Mouse (Mus musculus) limb, embryonic 10.5 days (tissue): ENCODE data around the gene Hnrnpa3. TPM values are rescaled to one million over a fixed set of nuclear protein-coding genes. Genes with fewer than 3 reads are reported as not detected.

Source experiments
- DNase-seq: peaks from one replicate; pipeline ENCODE4 v3.0.0-alpha.2; 2017; ENCODE audit warnings: low spot score
- H3K27ac ChIP-seq: fragments of 300-500 bp; sonication (generic); 2 replicates; pipeline ENCODE4 v1.5.1; 2016; ENCODE audit warnings: mild to moderate bottlenecking
- H3K27me3 ChIP-seq: fragments of 300-500 bp; sonication (generic); 2 replicates; pipeline ENCODE4 v1.6.1; 2016; ENCODE audit warnings: low read depth, mild to moderate bottlenecking; ENCODE audit not compliant: poor library complexity, severe bottlenecking
- H3K36me3 ChIP-seq: fragments of 300-500 bp; sonication (generic); 2 replicates; pipeline ENCODE4 v1.6.1; 2016; ENCODE audit warnings: mild to moderate bottlenecking, moderate library complexity
- H3K4me1 ChIP-seq: fragments of 300-500 bp; sonication (generic); 2 replicates; pipeline ENCODE4 v1.6.1; 2016
- H3K4me3 ChIP-seq: fragments of 300-500 bp; sonication (generic); 2 replicates; pipeline ENCODE4 v1.5.1; 2016; ENCODE audit warnings: mild to moderate bottlenecking, moderate library complexity
- H3K9me3 ChIP-seq: fragments of 300-500 bp; sonication (generic); replicated peaks from 2 replicates; pipeline ENCODE4 v1.6.1; 2016; ENCODE audit warnings: mild to moderate bottlenecking
- WGBS: fragments of 180-500 bp; shearing (Covaris S2); methylation state at CpG from one replicate; pipeline ENCODE4 v1.1.7; 2016; 5-methylcytosine and 5-hydroxymethylcytosine counted together
- polyA plus RNA-seq: library from polyadenylated mRNA; unstranded; fragments of >200 nt; fragmentation: Nextera tagmentation; extraction: Ambion mirVana; gene quantifications from 2 replicates; pipeline ENCODE4 v1.2.1, GENCODE M21; 2016

The Hnrnpa3 gene
- polyA plus RNA-seq, 1 experiment from 2014 or later: 369 TPM

DNA sequence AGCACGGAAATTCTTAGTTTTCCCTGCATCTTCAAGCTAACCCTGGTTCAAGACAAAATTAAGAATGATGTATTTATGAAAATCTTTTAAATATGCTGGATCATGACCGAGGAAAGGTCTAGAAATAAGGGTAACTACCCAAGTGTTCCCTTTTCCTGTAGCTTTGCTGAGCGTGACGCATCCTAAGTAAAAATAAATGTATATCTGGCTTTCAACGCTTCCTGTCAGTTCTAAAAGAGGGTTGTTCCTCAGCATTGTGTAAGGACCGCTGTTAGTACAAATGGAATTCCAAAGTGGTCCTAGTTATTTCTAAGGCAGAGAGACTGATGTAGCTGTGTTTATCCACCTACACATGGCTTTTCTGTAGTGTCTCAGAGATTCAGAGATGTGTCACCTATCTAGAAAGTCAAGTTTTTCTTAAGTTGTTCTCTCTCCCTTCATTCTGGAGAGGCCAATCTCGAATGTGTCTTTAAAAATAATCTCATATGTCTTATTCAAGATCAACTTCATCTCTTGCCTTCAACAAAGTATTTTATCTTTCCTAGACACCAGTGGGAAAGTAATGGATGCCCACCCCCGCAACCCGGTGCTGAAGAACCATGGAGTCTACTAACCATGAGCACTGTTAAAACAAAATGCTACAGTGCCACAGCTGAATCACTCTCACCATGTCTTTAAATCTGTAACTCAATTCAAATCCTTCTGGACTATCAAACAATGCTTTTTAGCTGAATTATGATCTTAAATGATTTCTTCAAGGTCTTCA is 42.9 kb downstream of the Hnrnpa3 start:
- peaks cover 72% of the 10 kb centered on the region for H3K4me1 ChIP-seq
- no peak for DNase-seq
- H3K4me3 ChIP-seq: peak overlapping the region; percentile 92

DNA sequence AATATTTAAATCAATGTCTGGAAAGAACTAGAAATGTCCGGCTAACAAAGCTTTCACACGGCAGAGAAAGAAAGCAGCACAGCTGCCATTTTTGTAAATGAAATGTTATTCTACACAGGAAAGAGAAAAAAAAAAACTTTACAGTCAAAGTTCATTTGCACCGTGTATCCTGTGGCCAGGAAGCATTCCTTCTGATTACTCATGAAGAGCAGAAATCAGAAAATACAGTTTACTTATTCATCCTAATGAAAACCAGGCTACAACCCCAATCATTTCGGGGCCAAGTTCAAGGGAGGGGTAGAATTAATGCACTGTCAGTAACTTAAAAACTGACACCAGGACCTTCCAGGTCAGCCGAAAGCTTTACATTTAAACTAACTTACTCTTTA is 43.5 kb downstream of the Hnrnpa3 start:
- Histone ChIP-seq H3K27me3 (no peaks in the 10 kb centered on the region), H3K4me3 (peak overlapping the region; percentile 92), H3K27ac (peak overlapping the region; percentile 99), H3K9me3 (no peaks in the 10 kb centered on the region), H3K4me1 (peaks cover 66% of the 10 kb centered on the region), H3K36me3 (0 out of 2 replicates have a peak, but pooled peaks cover 2% of the 10 kb centered on the region)
- no peak for DNase-seq
- 42% methylated on average over 5 of the region's 5 CpGs for WGBS

More for the DNA sequence above, 42.9 kb downstream of the Hnrnpa3 start:
- Histone ChIP-seq H3K27ac (peak overlapping the region; percentile 99), H3K27me3 (no peaks in the 10 kb centered on the region), H3K36me3 (0 out of 2 replicates have a peak, but pooled peaks cover 2% of the 10 kb centered on the region), H3K9me3 (no peaks in the 10 kb centered on the region)
- 86% methylated on average over 9 of the region's 9 CpGs for WGBS

DNA sequence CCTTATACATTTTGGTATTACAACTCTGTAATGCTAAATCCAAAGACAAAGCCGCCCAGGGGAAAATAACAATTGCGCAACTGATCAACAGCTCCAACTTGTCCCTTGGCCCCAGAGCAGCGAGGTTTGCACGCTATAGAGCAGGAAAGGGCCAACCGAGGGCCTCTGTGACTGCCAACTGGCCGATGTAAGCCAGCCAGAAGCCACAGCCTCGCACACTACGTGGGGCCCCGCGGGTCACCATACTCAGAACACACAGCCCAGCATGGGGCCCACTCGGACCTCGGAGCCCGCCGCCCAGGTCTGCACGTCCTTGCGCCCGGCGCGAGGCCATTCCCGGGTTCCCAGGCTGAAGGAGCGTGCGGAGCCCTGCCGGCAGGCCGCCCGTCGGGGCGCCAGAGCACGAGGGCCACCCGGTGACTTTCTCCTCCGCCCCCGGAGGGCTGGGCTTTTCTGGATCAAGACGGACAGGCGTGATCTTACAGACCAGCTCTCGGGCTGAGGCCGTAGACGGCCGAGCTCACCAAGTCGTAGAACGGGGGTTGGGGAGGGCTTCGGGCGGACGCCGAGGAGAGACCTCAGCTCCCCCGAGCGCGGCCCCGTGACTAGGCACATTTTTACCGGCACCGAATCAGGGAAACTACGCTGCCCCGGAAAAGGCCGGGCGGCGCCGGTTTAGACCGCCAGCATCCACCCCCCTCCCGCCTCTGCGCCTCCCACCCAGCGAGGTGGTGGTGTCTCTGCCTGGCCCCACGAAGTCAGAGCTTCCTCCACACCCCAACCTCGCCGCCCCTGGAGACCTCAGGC is 44.5 kb downstream of the Hnrnpa3 start:
- peak overlapping the region; percentile 99 for H3K27ac ChIP-seq

DNA sequence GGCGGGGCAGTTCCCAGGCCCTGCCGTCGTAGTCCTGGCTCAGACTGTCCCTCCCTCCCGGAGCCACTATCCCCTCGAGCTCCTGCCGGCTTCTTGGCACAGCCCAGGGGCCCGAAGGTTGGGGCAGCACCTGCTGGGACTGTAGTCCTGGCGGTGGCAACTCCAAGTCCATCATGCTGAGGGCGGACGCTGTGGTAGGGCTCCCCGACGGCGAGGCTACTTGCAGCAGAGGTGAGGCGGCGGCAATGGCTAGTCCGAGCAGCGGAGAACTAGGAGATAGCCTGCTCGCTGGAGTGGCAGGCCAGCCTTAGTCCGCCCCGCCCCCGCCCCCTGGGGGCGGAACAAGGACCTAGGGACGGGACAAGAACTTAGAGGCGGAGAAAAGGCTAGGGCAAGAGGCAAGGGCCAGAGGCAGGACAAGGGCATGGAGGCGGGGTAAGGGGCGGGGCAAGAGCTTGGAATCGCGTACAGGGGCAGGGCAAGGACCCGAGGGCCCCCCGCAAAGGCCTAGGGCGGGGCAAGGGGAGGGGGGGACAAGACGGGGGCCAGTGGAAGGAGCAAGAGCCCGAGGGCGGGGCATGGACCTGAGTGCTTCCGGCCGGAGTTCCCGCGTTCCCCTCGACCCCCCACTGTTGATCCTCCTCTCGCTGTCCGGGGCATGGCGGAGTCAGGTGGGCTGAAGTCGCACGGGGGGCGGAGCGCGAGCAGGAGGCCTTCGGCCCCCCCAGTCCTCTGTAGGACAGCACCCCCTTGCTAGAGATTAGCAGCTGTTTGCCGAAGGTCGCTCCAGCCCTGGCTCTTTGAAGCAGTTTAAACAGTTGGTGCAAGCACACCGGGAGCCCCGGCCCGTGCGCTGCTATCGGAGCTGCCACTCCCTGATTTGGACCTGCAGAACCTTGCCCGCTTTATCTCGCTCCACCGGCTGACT is 45.4 kb downstream of the Hnrnpa3 start, which contains the start of gene Nfe2l2:
Gene Nfe2l2 (minus strand): TSS at position 408 of the 928 bp plus-strand sequence.
- peak within 1 kb of the TSS; percentile 99 for H3K27ac ChIP-seq
- H3K36me3 ChIP-seq: no peaks in the 10 kb centered on the region
- peak; percentile 98 for DNase-seq
- peak within 1 kb of the TSS; percentile 92 for H3K4me3 ChIP-seq
- no peaks in the 10 kb centered on the region for H3K27me3 ChIP-seq
- no peaks in the 10 kb centered on the region for H3K9me3 ChIP-seq
- under 1% methylated on average over 58 of the region's 58 CpGs for WGBS
- H3K4me1 ChIP-seq: peaks cover 52% of the 10 kb centered on the region

More for the DNA sequence above, 44.5 kb downstream of the Hnrnpa3 start:
- Histone ChIP-seq H3K27me3 (no peaks in the 10 kb centered on the region), H3K9me3 (no peaks in the 10 kb centered on the region), H3K4me1 (peaks cover 59% of the 10 kb centered on the region), H3K36me3 (0 out of 2 replicates have a peak, but pooled peaks cover 2% of the 10 kb centered on the region), H3K4me3 (peak overlapping the region; percentile 92)
- peak; percentile 95 for DNase-seq
- whole genome bisulfite sequencing: under 1% methylated on average over 62 of the region's 62 CpGs

DNA sequence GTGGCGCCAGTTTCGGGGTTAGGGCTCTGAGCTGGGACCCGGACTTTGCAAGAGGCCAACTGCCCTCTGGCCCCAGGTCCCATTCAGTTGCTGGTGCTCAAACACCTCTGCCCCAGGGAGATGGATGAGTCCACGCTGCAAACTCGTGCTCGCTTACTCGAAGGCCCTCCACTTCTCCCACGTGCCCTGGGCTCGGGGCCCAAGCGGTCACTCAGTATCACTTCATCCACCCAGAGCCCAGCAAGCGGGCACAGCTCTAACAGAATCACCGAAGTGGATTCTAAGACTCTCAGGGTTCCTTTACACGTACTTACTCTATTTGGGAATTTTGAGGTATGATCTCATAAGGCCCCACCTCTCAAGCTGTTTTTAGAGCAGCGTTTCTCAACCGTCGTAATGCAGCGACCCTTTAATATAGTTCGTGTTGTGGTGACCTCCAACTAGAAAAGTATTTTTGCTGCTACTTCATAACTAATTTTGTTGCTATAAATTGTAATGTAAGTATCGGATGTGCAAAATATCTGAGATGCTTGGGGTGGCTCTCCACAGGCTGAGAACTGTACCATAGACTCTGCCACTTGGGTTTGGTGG is 46.2 kb downstream of the Hnrnpa3 start:
- peak overlapping the region; percentile 99 for H3K27ac ChIP-seq
- H3K36me3 ChIP-seq: no peaks in the 10 kb centered on the region
- peaks cover 47% of the 10 kb centered on the region for H3K4me1 ChIP-seq
- WGBS: 30% methylated on average over 19 of the region's 19 CpGs
- H3K9me3 ChIP-seq: no peaks in the 10 kb centered on the region
- H3K27me3 ChIP-seq: no peaks in the 10 kb centered on the region
- DNase-seq: no peak
- H3K4me3 ChIP-seq: peak overlapping the region; percentile 92

DNA sequence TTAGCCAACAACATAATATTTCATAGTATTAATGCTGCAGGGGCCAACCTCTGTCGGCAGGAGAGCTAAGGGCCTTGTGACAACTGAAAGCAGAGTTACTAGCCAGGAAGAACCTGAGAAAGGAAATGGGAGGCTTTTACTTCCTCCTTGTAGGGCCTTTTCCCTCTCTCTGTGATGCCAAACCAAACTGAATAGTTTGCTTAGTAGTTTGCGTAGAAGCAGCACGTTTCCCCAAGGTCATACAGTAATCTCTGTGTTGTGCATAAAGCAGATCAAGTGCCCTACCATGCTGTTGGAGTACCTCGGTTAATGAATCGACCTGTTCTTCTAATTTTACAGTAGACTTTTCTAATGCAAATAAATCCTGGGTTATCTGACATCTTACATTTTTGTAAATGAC is 47.4 kb downstream of the Hnrnpa3 start:
- Histone ChIP-seq H3K36me3 (no peaks in the 10 kb centered on the region), H3K27me3 (no peaks in the 10 kb centered on the region), H3K9me3 (no peaks in the 10 kb centered on the region), H3K4me3 (no peak overlapping the region), H3K27ac (no peak overlapping the region), H3K4me1 (peaks cover 37% of the 10 kb centered on the region)
- no peak for DNase-seq
- 84% methylated on average over 5 of the region's 5 CpGs for WGBS

DNA sequence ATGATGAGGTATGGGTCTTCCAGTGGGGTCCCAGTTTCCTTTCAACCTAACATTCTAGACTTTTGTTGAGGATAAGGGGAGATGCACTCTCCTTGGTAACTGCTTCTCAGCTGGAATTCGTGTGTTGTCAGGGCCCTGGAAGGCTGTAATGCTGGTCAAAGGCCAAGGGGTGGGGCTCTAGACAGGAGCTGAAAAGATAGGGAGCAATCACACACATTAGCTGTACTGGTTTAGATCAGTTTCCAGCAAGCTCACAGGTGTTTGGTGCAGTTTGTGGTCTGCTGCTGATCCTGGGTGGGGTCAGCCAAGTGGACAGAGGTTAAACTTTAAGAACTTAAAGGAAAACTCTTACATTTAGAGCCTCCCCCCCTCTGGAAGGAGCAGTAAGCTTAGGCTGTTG is 48.4 kb downstream of the Hnrnpa3 start:
- no peak overlapping the region for H3K4me3 ChIP-seq
- peaks cover 27% of the 10 kb centered on the region for H3K4me1 ChIP-seq
- H3K36me3 ChIP-seq: no peaks in the 10 kb centered on the region
- no peak overlapping the region for H3K27ac ChIP-seq
- WGBS: 28% methylated on average over 1 of the region's 1 CpGs
- DNase-seq: no peak
- no peaks in the 10 kb centered on the region for H3K27me3 ChIP-seq
- no peaks in the 10 kb centered on the region for H3K9me3 ChIP-seq

DNA sequence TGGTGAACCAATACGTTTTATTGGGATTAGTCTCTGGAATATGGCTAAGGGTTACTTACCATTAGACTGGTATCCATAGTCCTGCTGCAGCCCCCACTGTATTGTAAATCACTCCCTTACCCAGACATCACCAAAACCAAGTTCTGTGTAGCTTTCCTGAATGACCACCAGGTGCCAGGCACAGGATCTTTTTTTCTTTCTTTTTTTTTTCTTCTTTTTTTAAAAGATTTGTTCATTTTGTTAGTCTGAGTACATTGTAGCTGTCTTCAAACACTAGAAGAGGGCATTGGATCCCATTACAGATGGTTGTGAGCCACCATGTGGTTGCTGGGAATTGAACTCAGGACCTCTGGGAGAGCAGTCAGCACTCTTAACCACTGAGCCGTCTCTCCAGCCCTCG is 54.0 kb downstream of the Hnrnpa3 start:
- Histone ChIP-seq H3K36me3 (no peaks in the 10 kb centered on the region), H3K4me3 (no peak overlapping the region), H3K27me3 (no peaks in the 10 kb centered on the region), H3K4me1 (peaks cover 11% of the 10 kb centered on the region), H3K27ac (no peak overlapping the region), H3K9me3 (no peaks in the 10 kb centered on the region)
- DNase-seq: no peak
- 89% methylated on average over 3 of the region's 3 CpGs for WGBS

DNA sequence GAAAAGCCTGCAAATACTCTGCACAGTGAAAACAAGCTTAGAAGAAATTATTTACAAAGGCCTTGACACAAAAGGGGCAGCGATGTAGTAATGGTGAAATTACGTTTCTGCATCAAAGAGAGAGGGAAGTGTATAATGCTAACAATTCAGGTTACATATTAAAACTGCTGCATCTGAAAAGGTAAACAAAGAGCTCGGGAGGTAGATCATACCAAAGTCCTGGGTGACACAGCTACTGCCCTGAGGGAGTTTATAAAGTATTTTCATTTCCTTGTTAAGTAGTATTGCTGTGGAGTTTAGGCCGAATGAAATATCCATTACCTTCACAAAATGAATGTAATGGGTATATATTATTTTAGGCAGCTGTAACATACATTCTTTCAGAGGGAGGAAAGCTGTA is 55.7 kb downstream of the Hnrnpa3 start:
- Histone ChIP-seq H3K4me3 (no peak overlapping the region), H3K27ac (no peak overlapping the region), H3K9me3 (no peaks in the 10 kb centered on the region), H3K4me1 (peaks cover 11% of the 10 kb centered on the region), H3K27me3 (no peaks in the 10 kb centered on the region), H3K36me3 (no peaks in the 10 kb centered on the region)
- no peak for DNase-seq
- WGBS: 87% methylated on average over 4 of the region's 4 CpGs

DNA sequence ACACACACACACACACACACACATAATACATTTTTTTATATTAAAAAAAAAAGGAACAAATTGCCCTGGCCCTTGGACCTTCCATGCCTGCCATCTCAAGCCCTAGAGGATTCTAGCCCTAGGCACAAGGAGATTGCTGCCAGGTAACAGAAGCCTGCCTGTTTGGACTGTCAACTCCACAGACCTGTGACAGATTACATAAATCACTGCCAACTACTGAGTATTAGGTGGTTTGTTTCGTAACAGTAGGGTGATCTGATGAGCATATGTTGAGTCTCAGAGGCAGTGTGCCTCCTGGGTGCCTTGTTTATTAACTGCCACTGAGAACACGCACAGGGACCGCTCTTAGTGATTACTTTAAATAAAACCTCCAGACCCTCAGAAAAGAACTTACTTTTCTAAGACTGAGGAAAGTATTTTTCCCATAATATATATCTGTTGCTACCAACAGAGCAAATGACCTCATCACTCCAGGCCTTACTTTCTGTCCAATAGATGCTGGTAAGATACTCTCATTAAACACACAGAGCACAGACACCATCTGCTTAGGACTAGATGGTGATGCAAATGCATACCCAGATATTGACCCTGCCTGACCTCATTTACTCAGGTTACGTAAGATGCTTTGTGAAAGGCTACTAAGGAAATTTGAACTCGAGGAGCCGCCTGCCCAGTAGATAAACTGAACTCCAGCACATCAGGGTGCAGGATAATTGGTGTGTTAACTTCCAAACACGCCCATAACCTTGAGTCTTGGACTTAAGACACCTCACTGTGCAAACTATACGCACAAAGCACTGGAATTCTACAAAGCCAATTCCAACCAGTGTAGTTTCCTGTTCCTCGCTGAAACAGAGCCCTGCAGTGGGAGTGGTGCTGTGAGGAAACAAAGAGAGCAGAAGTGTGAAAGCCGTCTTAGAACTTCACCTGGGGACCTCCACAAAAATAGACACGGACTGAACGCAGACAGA is 57.3 kb downstream of the Hnrnpa3 start:
- no peaks in the 10 kb centered on the region for H3K27me3 ChIP-seq
- 62% methylated on average over 12 of the region's 12 CpGs for WGBS
- no peaks in the 10 kb centered on the region for H3K9me3 ChIP-seq
- H3K36me3 ChIP-seq: no peaks in the 10 kb centered on the region
- H3K4me3 ChIP-seq: no peak overlapping the region
- peaks cover 11% of the 10 kb centered on the region for H3K4me1 ChIP-seq
- H3K27ac ChIP-seq: peak overlapping the region; percentile 71; the same call in 1 of the 2 replicates
- no peak for DNase-seq
